Mouse (Mus musculus): ENCODE measurements at regions not wholly inside any gene's neighbourhood (a gene's known extent, or its start where the extent isn't known, plus 50 kb on each side); places are given as distances from the start of the nearest gene placed in this dataset.
A peak's percentile ranks its signal among the peaks of the same experiment; 100 is the strongest.

- Histone ChIP-seq H3K4me3 (ENCODE audit: low read depth, low read length) (no peak overlapping the region), H3K4me1 (ENCODE audit: insufficient read depth, low read length) (0 out of 2 replicates have a peak, but pooled peaks cover 9% of the 10 kb centered on the region), H3K9me3 (ENCODE audit: low read length) (no peaks in the 10 kb centered on the region), H3K27me3 (ENCODE audit: insufficient read depth, low read length) (no peaks in the 10 kb centered on the region), H3K27ac (ENCODE audit: low read depth, low read length) (no peak overlapping the region; the same call in 1 of the 2 replicates), H3K36me3 (ENCODE audit: insufficient read depth, low read length) (no peaks in the 10 kb centered on the region), H3K9ac (replicated peaks; ENCODE audit: low read length, poor library complexity, severe bottlenecking) (no peak overlapping the region), H3K4me2 (ENCODE audit: low read depth, low read length, poor library complexity, severe bottlenecking) (no peak overlapping the region; the same call in 1 of the 2 replicates)
- TF ChIP-seq CTCF (IDR thresholded peaks at IDR 0.05) = no peak
- 28% methylated on average over 11 of the region's 11 CpGs for WGBS
- DNase-seq (ENCODE audit: low spot score) (peak; percentile 60), ATAC-seq (ENCODE audit: low FRiP score) (peak; percentile 50; the same call in 1 of the 2 replicates)
Measured at GRCm38 (mm10) chr3:101161421-101161940, 51.4 kb upstream of the Ptgfrn start.
